Comparison of ENCODE assay signal across 24 mouse cellular contexts in the genomic region with DNA sequence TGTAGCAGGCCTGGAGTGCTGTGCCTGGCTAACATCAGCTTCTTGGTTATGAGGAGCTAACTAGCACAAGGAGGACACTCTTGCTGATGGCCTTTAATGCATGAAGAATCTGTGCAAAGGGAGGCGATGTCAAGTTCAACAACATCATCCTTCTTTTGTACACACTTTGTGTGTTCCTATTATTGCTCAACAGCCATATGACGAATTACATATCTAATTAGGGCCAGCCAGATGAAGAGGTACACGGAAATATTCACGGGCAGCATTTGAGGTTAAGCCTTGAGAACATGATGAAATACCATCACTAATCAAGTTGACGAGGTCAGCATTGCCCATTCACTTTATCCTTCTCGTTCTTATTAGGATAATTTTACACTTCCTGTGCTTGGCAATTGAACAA.
"Had no signal": no experiment of that assay in that cellular context is flagged by ENCODE, and none has a peak within 500 bp of the region (broad histone marks: within the 10 kb centered on the region; RNA-seq: fewer than 3 reads in every experiment).

No protein-coding gene starts in this region.

- H3K36me3 ChIP-seq: heart, embryonic 13.5 days; heart, embryonic 15.5 days; hindbrain, embryonic 13.5 days; hindbrain, embryonic 15.5 days; limb, embryonic 10.5 days; limb, embryonic 12.5 days; liver, embryonic 13.5 days had no signal

- H3K4me1 ChIP-seq: heart, embryonic 15.5 days; hindbrain, embryonic 13.5 days; hindbrain, embryonic 15.5 days; limb, embryonic 10.5 days; limb, embryonic 12.5 days; liver, embryonic 13.5 days had no signal

- ATAC-seq: hindbrain, postnatal 0 days; intestine, embryonic 16.5 days had no signal

- H3K27ac ChIP-seq: heart, embryonic 13.5 days; heart, embryonic 15.5 days; hindbrain, embryonic 13.5 days; hindbrain, embryonic 15.5 days; hindbrain, postnatal 0 days; layer of hippocampus, adult 2 months; left cerebral cortex, adult 2 months; limb, embryonic 10.5 days; limb, embryonic 12.5 days; liver, embryonic 13.5 days had no signal

- H3K4me2 ChIP-seq: heart, embryonic 11.5 days; heart, embryonic 13.5 days; heart, embryonic 15.5 days; hindbrain, embryonic 13.5 days; hindbrain, embryonic 15.5 days; limb, embryonic 12.5 days; liver, embryonic 11.5 days; liver, embryonic 13.5 days had no signal

- DNase-seq: gastrocnemius, postnatal 14 days; gastrocnemius, postnatal 36 days; heart, adult 18-20 months; heart, postnatal 14 days; heart, postnatal 36 days; kidney, adult 18-20 months; kidney, adult 8-10 months; kidney, postnatal 10 days; kidney, postnatal 25 days; kidney, postnatal 4 days; liver; liver, embryonic 13.5 days had no signal

- H3K4me3 ChIP-seq: heart, embryonic 13.5 days; heart, embryonic 15.5 days; hindbrain, embryonic 13.5 days; hindbrain, embryonic 15.5 days; layer of hippocampus, adult 2 months; left cerebral cortex, adult 2 months; limb, embryonic 10.5 days; limb, embryonic 12.5 days; liver, embryonic 13.5 days had no signal

- H3K27me3 ChIP-seq: heart, embryonic 13.5 days; heart, embryonic 15.5 days; hindbrain, embryonic 15.5 days; limb, embryonic 12.5 days; liver, embryonic 13.5 days had no signal

- H3K9me3 ChIP-seq: heart, embryonic 13.5 days; heart, embryonic 15.5 days; hindbrain, embryonic 13.5 days; hindbrain, embryonic 15.5 days; limb, embryonic 10.5 days; limb, embryonic 12.5 days; liver, embryonic 13.5 days had no signal

- H3K9ac ChIP-seq: heart, embryonic 13.5 days; heart, embryonic 15.5 days; hindbrain, embryonic 13.5 days; hindbrain, embryonic 15.5 days; limb, embryonic 12.5 days; liver, embryonic 13.5 days had no signal
